Mouse (Mus musculus) fat pad, adult 2 months (tissue): ENCODE measurements around the gene Ralgps2.

Experiments
- DNase-seq: peaks from one replicate; pipeline ENCODE4 v3.0.0-alpha.2; 2011; ENCODE audit warnings: low read depth, low spot score; ENCODE audit errors: extremely low read depth

The Ralgps2 gene

GRCm38 (mm10) chr1:156838695-156839094 is 100.7 kb downstream of the Ralgps2 start:
- DNase-seq: no peak

GRCm38 (mm10) chr1:156838177-156838576 is 101.2 kb downstream of the Ralgps2 start, which contains the start of gene Angptl1:
TSS of gene Angptl1 (plus strand) at chr1:156838562.
- no peak for DNase-seq

GRCm38 (mm10) chr1:156819236-156819635 is 120.2 kb downstream of the Ralgps2 start:
- DNase-seq: no peak

GRCm38 (mm10) chr1:156813485-156813884 is 125.9 kb downstream of the Ralgps2 start:
- no peak for DNase-seq

GRCm38 (mm10) chr1:156812716-156813115 is 126.7 kb downstream of the Ralgps2 start:
- DNase-seq: no peak

- no peak for DNase-seq
Measured at GRCm38 (mm10) chr1:156811928-156812327, 127.5 kb downstream of the Ralgps2 start.

- DNase-seq: no peak
Measured at GRCm38 (mm10) chr1:156808332-156808731, 131.1 kb downstream of the Ralgps2 start.

GRCm38 (mm10) chr1:156801276-156801675 is 138.2 kb downstream of the Ralgps2 start:
- DNase-seq: no peak

GRCm38 (mm10) chr1:156796251-156796650 is 143.2 kb downstream of the Ralgps2 start:
- DNase-seq: no peak

- DNase-seq: no peak
Measured at GRCm38 (mm10) chr1:156789844-156790490, 149.5 kb downstream of the Ralgps2 start.

- DNase-seq: no peak
Measured at GRCm38 (mm10) chr1:156787164-156787863, 152.1 kb downstream of the Ralgps2 start.

GRCm38 (mm10) chr1:156786074-156786473 is 153.4 kb downstream of the Ralgps2 start:
- DNase-seq: no peak

GRCm38 (mm10) chr1:156784974-156785373 is 154.5 kb downstream of the Ralgps2 start:
- DNase-seq: no peak

GRCm38 (mm10) chr1:156784116-156784515 is 155.3 kb downstream of the Ralgps2 start:
- DNase-seq: no peak

GRCm38 (mm10) chr1:156781971-156782850 is 157.2 kb downstream of the Ralgps2 start:
- no peak for DNase-seq

- no peak for DNase-seq
Measured at GRCm38 (mm10) chr1:156781076-156781741, 158.2 kb downstream of the Ralgps2 start.

GRCm38 (mm10) chr1:156780234-156781005 is 159.0 kb downstream of the Ralgps2 start:
- no peak for DNase-seq

GRCm38 (mm10) chr1:156779595-156779994 is 159.8 kb downstream of the Ralgps2 start:
- DNase-seq: no peak

- DNase-seq: no peak
Measured at GRCm38 (mm10) chr1:156778977-156779376, 160.4 kb downstream of the Ralgps2 start.

GRCm38 (mm10) chr1:156777896-156778295 is 161.5 kb downstream of the Ralgps2 start:
- no peak for DNase-seq
